Mouse (Mus musculus): ENCODE data around the gene Qpctl. TPM values are rescaled to one million over a fixed set of nuclear protein-coding genes. Genes with fewer than 3 reads are reported as not detected.
A peak's percentile ranks its signal among the peaks of the same experiment; 100 is the strongest.

The Qpctl gene
- total RNA-seq (2022), result 10 to 100 TPM; 16.5 to 19.2 (median 18.6) TPM

GRCm38 (mm10) chr7:19148875-19149541 is at the start of gene Qpctl:
TSS of gene Qpctl (minus strand) at chr7:19149291.
- DNase-seq (ENCODE audit: low spot score in 2 of 2), result peak; percentile 91 to 99

GRCm38 (mm10) chr7:19197985-19198384 is 48.9 kb upstream of the Qpctl start:
- no peak for DNase-seq (ENCODE audit: low spot score in 2 of 2)

- DNase-seq (ENCODE audit: low spot score in 2 of 2), result no peak
These were observed 47.6 kb upstream of the Qpctl start for GRCm38 (mm10) chr7:19196676-19197075.

- no peak for DNase-seq (ENCODE audit: low spot score in 2 of 2)
These were observed 45.6 kb upstream of the Qpctl start for GRCm38 (mm10) chr7:19194676-19195075.

- DNase-seq (ENCODE audit: low spot score in 2 of 2), result no peak
These were observed 35.7 kb upstream of the Qpctl start for GRCm38 (mm10) chr7:19184758-19185157.

- no peak for DNase-seq (ENCODE audit: low spot score in 2 of 2)
These were observed 35.2 kb upstream of the Qpctl start for GRCm38 (mm10) chr7:19184250-19184649.

- no peak for DNase-seq (ENCODE audit: low spot score in 2 of 2)
These were observed 31.9 kb upstream of the Qpctl start for GRCm38 (mm10) chr7:19180862-19181429.

- no peak for DNase-seq (ENCODE audit: low spot score in 2 of 2)
These were observed 30.8 kb upstream of the Qpctl start for GRCm38 (mm10) chr7:19179936-19180335.

- peak in 1 of 2 experiments; percentile 67 for DNase-seq (ENCODE audit: low spot score in 2 of 2)
These were observed 30.1 kb upstream of the Qpctl start for GRCm38 (mm10) chr7:19179173-19179572.

- peak in 1 of 2 experiments; percentile 85 for DNase-seq (ENCODE audit: low spot score in 2 of 2)
These were observed 29.5 kb upstream of the Qpctl start for GRCm38 (mm10) chr7:19178443-19179092.

GRCm38 (mm10) chr7:19178035-19178434 is 28.9 kb upstream of the Qpctl start:
- DNase-seq (ENCODE audit: low spot score in 2 of 2), result peak in 1 of 2 experiments; percentile 67

- DNase-seq (ENCODE audit: low spot score in 2 of 2), result no peak
These were observed 28.1 kb upstream of the Qpctl start for GRCm38 (mm10) chr7:19177216-19177615.

- DNase-seq (ENCODE audit: low spot score in 2 of 2), result no peak
These were observed 27.4 kb upstream of the Qpctl start for GRCm38 (mm10) chr7:19176516-19176947.

- DNase-seq (ENCODE audit: low spot score in 2 of 2), result peak; percentile 83 to 90
These were observed 26.8 kb upstream of the Qpctl start, which contains the start of gene Eml2 for GRCm38 (mm10) chr7:19175708-19176515. TSS of gene Eml2 (plus strand) at chr7:19176421.

- DNase-seq (ENCODE audit: low spot score in 2 of 2), result peak in 1 of 2 experiments; percentile 72
These were observed 23.8 kb upstream of the Qpctl start for GRCm38 (mm10) chr7:19172874-19173273.

GRCm38 (mm10) chr7:19171831-19172230 is 22.7 kb upstream of the Qpctl start:
- no peak for DNase-seq (ENCODE audit: low spot score in 2 of 2)

GRCm38 (mm10) chr7:19170142-19170541 is 21.1 kb upstream of the Qpctl start:
- DNase-seq (ENCODE audit: low spot score in 2 of 2), result no peak

- DNase-seq (ENCODE audit: low spot score in 2 of 2), result no peak
These were observed 20.4 kb upstream of the Qpctl start for GRCm38 (mm10) chr7:19169506-19169905.

- DNase-seq (ENCODE audit: low spot score in 2 of 2), result no peak
These were observed 17.9 kb upstream of the Qpctl start for GRCm38 (mm10) chr7:19166990-19167389.

GRCm38 (mm10) chr7:19165656-19166423 is 16.7 kb upstream of the Qpctl start, which contains the start of gene Gipr:
TSS of gene Gipr (minus strand) at chr7:19166127.
- no peak for DNase-seq (ENCODE audit: low spot score in 2 of 2)

- no peak for DNase-seq (ENCODE audit: low spot score in 2 of 2)
These were observed 15.9 kb upstream of the Qpctl start for GRCm38 (mm10) chr7:19164978-19165377.
